In genomic region chr2:30769187-30769586, GRCm38 (mm10) we compare ENCODE assay signal across 10 mouse cellular contexts. TPM values are rescaled to one million over a fixed set of nuclear protein-coding genes. Genes with fewer than 3 reads are reported as not detected.
DNase-seq lines count a peak whose midpoint lies in the region; ATAC-seq and TF ChIP-seq lines count a peak whose summit lies in the region.
"Had no signal": no experiment of that assay in that cellular context is flagged by ENCODE, and none has a peak within 500 bp of the region (broad histone marks: within the 10 kb centered on the region; RNA-seq: fewer than 3 reads in every experiment).

No protein-coding gene starts in this region.

- DNase-seq in gastrocnemius, adult 2 months, result no peak
- DNase-seq in gastrocnemius, adult 18-20 months (ENCODE audit: low spot score), result no peak
- DNase-seq in retina, embryonic 14.5 days (ENCODE audit: low spot score), result peak; percentile 52
- no peak for DNase-seq in retina, postnatal 1 day
- DNase-seq in neural tube, embryonic 10.5 days (ENCODE audit: extremely low spot score, low spot score), result no peak
- no peak for DNase-seq in right cerebral cortex, postnatal 10 days (ENCODE audit: low spot score in 2 of 2)

- no peak for TF ChIP-seq POLR2A in small intestine, adult 2 months (IDR thresholded peaks at IDR 0.05; ENCODE audit: low read depth, low read length)

- intact Hi-C loops in gastrocnemius, adult 2 months (cut with DNase I), result loop anchor here (5.0 kb wide), 1 partner anchor 47 kb away; no protein-coding TSS in a partner anchor

- WGBS in small intestine, adult 2 months, result 40% methylated on average over 6 of the region's 6 CpGs

- ATAC-seq in erythroid progenitor cell, adult 5-6 weeks (replicated peaks; ENCODE audit: low FRiP score, poor library complexity, severe bottlenecking), result peak; percentile 21; the same call in 1 of the 2 replicates

- no peaks in the 10 kb centered on the region for H3K27me3 ChIP-seq in small intestine, adult 2 months (ENCODE audit: control insufficient read depth, insufficient read depth, low read length)
- H3K27me3 ChIP-seq: embryonic facial prominence, embryonic 13.5 days; midbrain, embryonic 12.5 days had no signal

- no peaks in the 10 kb centered on the region for H3K36me3 ChIP-seq in small intestine, adult 2 months (ENCODE audit: control insufficient read depth, insufficient read depth, low read length)
- H3K36me3 ChIP-seq: embryonic facial prominence, embryonic 13.5 days; midbrain, embryonic 12.5 days had no signal

- peak; percentile 23; the same call in 1 of the 2 replicates for TF ChIP-seq CTCF in gastrocnemius, adult 2 months (IDR thresholded peaks at IDR 0.05)
- TF ChIP-seq CTCF in small intestine, adult 2 months (IDR thresholded peaks at IDR 0.05; ENCODE audit: extremely low read depth, insufficient read length, insufficient replicate concordance, low read depth, low read length), result peak; percentile 6; the same call in 1 of the 2 replicates

- no peak overlapping the region for H3K27ac ChIP-seq in gastrocnemius, adult 2 months
- no peak overlapping the region for H3K27ac ChIP-seq in small intestine, adult 2 months (ENCODE audit: insufficient read depth, low read depth, low read length)
- H3K27ac ChIP-seq: embryonic facial prominence, embryonic 13.5 days had no signal

- H3K4me1 ChIP-seq in small intestine, adult 2 months (ENCODE audit: control insufficient read depth, insufficient read depth, insufficient read length, low read length), result peaks cover 13% of the 10 kb centered on the region

- H3K4me3 ChIP-seq in gastrocnemius, adult 2 months, result no peak overlapping the region
- no peak overlapping the region for H3K4me3 ChIP-seq in small intestine, adult 2 months (ENCODE audit: low read depth, low read length)
- H3K4me3 ChIP-seq: embryonic facial prominence, embryonic 13.5 days; midbrain, embryonic 12.5 days had no signal

RNA-seq across cellular contexts. Expression of gene 1700001O22Rik, which starts 34.3 kb away (rescaled TPM):
- total RNA-seq in gastrocnemius, adult 2 months (2021), result 10 to 100 TPM in 1 of 2 experiments, under 1 TPM in 1; 0.33 to 22.0 TPM
- 1 to 10 TPM; 2.4 to 8.2 TPM for total RNA-seq in gastrocnemius, adult 18-20 months (2021)
- not detected in 2 replicates for total RNA-seq in erythroid progenitor cell, adult 5-6 weeks (2015; ENCODE audit: low replicate concordance)
- total RNA-seq in erythroid progenitor cell, adult 5-6 weeks (2017; ENCODE audit: low replicate concordance), result not detected in 2 replicates
- 0.71 and 1.9 TPM in 2 replicates for polyA plus RNA-seq in small intestine, adult 2 months (2012; rRNA removed)

RNA-seq across cellular contexts. Expression of gene Ntmt1, which starts 38.4 kb away (rescaled TPM):
- total RNA-seq in gastrocnemius, adult 2 months (2021), result 10 to 100 TPM; 14.3 to 15.6 TPM
- 10 to 100 TPM; 10.6 to 11.3 TPM for total RNA-seq in gastrocnemius, adult 18-20 months (2021)
- 1.7 and 2.2 TPM in 2 replicates for total RNA-seq in erythroid progenitor cell, adult 5-6 weeks (2015; ENCODE audit: low replicate concordance)
- total RNA-seq in erythroid progenitor cell, adult 5-6 weeks (2017; ENCODE audit: low replicate concordance), result 4.0 TPM in 1 of 2 replicates, not detected in the other
- 14.3 and 23.8 TPM in 2 replicates for polyA plus RNA-seq in small intestine, adult 2 months (2012; rRNA removed)
